Mouse (Mus musculus) ES-E14 (cell line): Measurements from ENCODE around the gene Tspo.

ENCODE experiments used
- CHD2 ChIP-seq: IDR thresholded peaks from 2 replicates; pipeline ENCODE4 v1.6.1; 2014; ENCODE audit warnings: mild to moderate bottlenecking, low read depth, low read length, inconsistent platforms
- HCFC1 ChIP-seq: IDR thresholded peaks from 2 replicates; pipeline ENCODE4 v1.6.1; 2012; ENCODE audit warnings: low read length, inconsistent platforms, borderline replicate concordance; ENCODE audit not compliant: insufficient read depth
- MAFK ChIP-seq: IDR thresholded peaks from 2 replicates; pipeline ENCODE4 v1.6.1; 2014; ENCODE audit warnings: mild to moderate bottlenecking, low read depth, low read length, inconsistent platforms; ENCODE audit not compliant: insufficient read depth
- ZC3H11A ChIP-seq: IDR thresholded peaks from 2 replicates; pipeline ENCODE4 v1.6.1; 2012; ENCODE audit warnings: low read depth, mild to moderate bottlenecking, inconsistent platforms, low read length, borderline replicate concordance
- ZNF384 ChIP-seq: IDR thresholded peaks from 2 replicates; pipeline ENCODE4 v1.6.1; 2012; ENCODE audit warnings: low read depth, low read length, inconsistent platforms

- TF ChIP-seq ZNF384 (no peak), MAFK (no peak), ZC3H11A (no peak), HCFC1 (no peak), CHD2 (no peak)
Measured at GRCm38 (mm10) chr15:83576651-83577050, 13.3 kb downstream of the Tspo start.
